Mouse (Mus musculus) monocyte, adult 5-6 weeks (primary cell): Measurements from ENCODE around the gene Pigl. TPM values are rescaled to one million over a fixed set of nuclear protein-coding genes. Genes with fewer than 3 reads are reported as not detected.

Experiments used
- ATAC-seq: fragments of 153-309, 156-312 bp; replicated peaks from 2 replicates; pipeline ENCODE4 v1.8.0; 2017; ENCODE audit warnings: mild to moderate bottlenecking; ENCODE audit not compliant: low TSS enrichment, insufficient number of reproducible peaks, severe bottlenecking, poor library complexity, low FRiP score
- total RNA-seq: library from RNA; stranded (forward); fragments of 200-1000, 200-491, 200-594 nt; gene quantifications from 3 replicates; pipeline ENCODE4 v1.2.3, GENCODE M21; 2017

The Pigl gene
- total RNA-seq, 1 experiment from 2014 or later: 4.7 TPM

DNA sequence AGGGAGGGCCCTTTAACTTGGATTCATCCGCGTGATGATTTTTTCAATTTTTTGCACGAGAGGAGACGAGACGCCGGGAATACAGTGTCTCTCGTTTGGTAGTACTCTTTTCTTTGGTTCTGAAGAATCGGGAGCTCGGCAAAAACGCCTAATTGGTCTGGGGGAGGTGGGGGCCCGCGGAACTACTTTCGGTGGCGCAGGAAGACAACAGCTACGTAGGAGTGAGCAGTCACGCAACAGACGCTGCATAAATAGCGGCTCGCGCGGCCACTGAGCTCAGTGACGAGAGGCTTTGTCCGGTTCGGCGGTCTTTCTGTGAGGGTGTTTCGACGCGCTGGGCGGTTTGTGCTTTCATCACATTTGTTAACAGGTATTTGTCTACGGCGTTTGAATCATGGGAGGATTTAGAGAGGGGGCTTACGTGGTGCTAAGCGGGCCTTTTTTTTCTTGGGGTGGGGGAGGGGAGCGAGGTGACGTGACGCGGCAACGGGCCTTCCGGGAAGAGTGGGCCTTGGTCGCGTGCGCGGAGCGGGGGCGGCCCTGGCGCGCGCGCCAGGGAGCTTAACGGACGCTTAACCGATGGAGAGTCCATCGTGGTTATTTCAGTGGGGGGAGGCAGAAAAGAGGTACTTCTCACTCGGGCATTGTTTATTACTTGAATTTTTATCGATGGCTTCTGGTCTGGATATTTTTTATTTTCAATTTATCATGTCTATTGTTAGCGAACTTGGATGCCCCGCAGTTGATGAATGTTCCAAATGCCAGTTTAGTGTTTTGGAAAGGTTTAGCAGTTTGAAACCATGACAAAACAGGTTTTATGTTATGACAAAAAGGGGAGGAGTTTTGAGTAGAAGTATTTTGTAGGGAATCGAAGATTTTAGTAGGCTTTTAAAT lies 93.2 kb downstream of the Pigl start:
- peak; percentile 65 for ATAC-seq

DNA sequence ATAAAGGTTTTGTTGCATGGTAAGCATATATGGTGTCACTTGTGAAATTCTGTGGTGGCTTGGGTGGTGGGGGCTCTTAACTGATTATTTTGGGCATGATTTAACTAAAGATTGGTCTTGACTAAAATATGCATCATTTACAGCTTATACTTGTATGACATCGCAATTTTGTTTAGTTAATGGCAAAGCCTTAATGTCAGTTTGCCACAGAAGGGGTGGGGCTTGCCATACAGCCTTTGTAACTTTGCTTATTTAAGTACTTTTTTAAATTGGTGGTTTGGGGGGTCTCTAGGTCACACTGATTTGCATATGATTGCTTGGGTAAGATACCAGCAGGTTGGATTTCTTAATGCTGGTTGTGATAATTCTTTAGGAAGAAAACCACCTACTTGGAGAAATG lies 94.9 kb downstream of the Pigl start:
- ATAC-seq: no peak

DNA sequence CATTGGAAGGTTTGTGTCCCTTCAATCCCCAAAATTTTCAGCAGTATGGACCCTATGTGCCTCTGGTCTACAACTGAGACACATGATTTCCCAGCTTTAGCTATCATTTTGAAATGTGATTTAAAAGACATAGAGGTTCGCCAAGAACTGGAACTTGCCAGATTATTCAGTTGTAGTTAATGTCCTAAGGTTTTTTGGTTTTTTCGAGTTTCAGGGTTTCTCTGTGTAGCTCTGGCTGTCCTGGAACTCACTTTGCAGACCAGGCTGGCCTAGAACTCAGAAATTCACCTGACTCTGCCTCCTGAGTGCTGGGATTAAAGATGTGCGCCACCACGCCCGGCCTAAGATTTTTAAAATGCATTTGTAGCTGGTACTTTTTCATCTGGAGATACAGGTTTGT lies 95.4 kb downstream of the Pigl start:
- ATAC-seq: no peak

DNA sequence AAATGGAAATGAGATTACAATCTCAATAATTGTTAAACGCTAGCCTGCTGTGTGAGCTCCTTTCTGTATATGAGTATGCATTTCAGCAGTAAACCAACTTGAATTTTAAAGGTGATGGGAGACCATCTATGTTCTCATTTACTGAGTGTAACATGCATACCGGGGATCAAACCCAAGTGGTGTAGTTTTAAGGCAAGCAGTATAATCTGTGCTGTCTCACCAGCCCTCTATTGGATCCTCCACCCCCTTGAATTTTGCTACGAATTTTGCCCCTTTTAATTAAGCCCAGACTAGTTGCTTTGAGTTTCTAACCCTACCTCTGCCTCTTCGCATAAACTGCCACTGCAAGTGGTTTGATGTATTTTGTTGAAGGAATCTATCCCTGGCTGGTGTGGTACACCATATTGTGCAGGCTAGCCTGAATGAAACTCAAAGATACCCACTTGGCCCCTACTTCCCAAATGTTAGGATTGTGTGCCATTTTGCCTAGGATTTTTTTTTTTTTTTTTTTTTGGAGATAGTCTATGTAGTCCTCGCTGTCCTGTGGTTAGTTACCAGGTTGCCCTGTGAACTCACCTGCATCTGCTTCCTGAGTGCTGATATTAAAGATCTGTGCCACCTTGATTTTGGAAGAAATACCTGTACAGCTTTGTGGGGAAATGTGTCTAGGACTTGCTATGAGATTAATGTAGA lies 96.0 kb downstream of the Pigl start:
- no peak for ATAC-seq

DNA sequence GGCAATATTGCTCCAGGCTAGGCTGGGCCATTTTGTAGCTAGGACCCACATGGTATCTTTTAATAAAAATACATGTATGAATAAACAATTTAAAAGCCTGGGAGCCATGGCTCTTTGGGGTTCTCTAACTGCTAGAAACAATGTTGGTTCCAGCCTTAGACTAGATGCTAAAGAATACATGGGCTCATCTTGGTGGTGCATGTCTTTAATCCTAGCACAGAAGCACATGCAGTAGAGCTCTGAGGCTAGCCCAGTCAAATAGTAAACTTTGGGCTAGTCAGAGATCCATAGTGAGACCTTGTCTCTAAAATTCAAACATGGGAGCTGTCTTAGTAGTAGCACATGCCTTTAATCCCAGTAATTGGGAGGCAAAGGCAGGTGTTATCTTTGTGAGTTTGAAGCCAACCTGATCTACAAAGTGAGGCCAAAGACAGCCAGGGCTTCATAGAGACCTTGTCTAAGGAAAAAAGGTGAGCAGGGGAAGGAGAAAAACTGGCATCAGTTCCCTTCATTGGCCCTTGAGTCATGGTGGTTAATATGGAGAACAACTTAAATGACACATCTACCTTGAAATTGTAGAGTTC lies 96.8 kb downstream of the Pigl start:
- ATAC-seq: no peak

DNA sequence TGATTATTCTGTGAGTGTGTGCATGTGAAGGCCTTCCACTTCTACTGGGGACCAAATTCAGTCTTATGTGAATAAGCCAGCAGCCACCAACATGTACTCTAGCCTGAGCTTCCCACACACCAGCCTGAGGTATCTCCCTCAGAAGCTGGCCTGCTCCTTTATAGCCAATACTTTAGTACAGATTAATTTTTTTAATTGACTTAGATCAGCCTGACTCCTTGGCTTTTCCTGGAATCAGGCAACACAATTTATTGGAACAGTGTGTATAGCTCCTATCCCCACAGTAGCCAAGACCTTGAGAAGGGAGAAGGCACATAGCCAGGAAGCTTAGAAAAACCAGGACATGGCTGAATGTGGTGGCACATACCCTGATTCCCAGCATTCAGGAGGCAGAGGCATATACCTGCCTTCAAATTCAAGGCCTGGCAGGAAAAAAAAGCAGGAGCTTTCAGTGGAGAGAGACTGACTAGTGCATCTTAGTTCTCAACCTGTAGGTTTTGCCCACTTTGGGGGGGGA lies 97.7 kb downstream of the Pigl start:
- ATAC-seq: no peak

DNA sequence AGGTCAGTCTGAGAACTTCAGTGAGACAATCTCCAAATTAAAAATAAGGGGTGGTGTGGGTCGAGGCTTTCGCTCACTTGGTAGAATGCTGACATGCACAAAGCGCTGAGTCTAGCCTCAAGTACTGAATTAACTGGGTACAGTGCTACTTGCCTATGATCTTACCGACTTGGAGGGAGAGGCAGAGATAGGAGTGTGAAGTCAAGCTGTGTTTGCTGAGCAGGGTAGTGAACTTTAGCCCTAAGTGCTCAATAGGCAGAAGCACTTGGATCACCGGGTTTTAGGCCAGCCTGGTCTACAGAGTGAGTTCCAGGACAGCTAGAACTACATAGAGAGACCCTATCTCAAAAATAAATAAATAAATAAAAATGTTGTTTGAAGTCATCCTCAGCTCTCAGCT lies 98.9 kb downstream of the Pigl start:
- ATAC-seq: no peak

DNA sequence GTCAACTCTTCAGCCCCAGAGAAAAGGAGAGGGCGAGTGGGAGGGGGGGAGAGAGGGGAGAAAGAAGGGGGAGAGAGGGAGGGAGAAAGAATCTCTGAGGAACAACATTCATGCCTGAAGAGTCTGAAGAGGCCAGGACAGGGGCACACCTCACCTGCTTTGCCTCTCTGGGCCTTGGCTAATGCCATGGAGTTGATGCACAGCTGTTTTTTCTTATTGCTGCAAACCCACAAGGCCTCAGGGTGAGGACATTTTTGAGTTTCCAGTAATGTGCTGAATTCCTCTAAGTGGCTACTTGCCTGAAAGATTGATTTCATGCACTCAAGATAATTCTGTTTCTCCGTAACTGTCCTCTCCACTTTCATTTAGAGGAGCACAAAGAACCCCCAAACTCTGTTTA lies 99.9 kb downstream of the Pigl start:
- ATAC-seq: no peak

DNA sequence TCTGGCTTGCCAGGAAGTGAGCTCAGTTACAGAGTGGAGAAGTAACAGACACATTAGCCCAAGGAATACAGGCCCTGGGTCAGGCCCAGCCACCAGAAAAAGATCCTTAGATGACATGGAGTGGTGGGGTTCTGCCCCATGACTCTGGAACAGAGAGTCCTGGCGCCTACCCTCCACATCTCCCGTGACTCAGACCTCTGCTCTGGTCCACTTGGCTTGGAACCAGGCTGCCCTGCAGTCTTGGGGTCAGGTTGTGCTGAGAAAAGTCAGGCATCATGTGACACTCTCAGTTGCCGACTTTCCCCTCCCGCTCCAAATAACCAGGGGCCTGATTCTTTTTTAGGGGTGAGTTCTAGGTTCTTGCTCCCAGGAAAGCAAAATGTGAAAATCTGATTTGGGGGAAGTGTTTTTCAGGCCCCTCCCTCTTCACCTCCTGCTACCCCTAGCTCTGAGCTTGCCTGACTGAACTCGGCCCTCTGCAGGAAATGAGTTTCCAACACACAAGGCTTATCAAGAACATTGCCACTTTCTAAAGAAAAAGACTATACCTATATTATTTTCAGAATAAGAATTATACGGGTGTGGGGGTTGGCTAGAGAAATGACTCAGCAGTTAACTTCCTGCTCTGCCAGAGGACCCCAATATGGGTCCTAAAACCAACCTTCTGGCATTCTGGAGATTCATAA lies 100.8 kb downstream of the Pigl start:
- ATAC-seq: no peak

DNA sequence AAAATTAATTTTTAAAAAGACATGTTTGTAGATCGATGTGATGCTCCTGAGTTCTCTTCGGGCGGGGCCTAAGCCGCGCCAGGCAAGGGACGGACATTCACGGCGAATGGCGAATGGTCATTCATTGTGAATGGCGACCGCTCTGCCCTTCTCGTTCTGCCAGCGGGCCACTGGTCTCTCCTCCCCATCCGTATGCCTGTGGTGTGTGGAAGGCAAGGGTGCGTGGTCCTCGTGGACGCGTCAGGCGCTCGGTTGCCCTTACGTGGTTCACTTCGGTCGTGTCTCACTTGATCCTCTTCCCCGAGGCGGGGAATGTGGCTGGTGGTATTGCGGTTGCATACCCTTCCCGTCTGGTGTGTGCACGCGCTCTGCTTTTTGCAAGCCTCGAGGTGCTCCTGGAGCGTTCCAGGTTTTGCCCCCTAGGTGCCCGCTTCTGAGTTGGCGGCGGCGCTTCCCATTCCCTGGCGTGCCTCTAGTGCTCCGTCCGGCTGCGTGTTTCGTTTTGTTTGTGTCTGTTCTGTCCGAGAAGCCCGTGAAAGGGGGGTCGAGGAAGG lies 102.3 kb downstream of the Pigl start:
- ATAC-seq: peak; percentile 58

DNA sequence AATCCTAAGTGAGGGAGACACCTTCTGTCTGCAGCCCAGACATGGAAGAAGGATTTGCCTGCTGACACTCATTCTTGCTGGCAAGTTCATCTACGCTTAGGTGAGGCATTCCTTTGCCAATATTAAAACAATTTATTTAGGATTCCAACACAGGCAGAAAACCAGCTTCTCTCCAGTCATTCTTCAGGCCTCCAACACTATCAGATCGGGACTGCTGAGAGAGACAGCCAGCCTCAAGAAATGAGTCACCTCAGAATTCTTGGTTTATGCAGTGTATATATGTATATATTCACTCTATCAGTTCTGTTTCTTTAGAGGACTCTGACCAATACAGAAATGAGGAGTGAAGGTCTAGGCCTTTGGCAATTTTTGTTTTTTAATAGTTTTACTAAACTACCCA lies 105.3 kb downstream of the Pigl start:
- ATAC-seq: no peak

Other genes with a start within 250 kb of the Pigl start
- gene Adora2b, start 209.5 kb upstream of the Pigl start, total RNA-seq: 3.2 to 12.4 TPM (median 7.9 TPM) in 3 replicates
- gene Zswim7, start 177.1 kb upstream of the Pigl start, total RNA-seq: 4.8 to 6.3 TPM (median 5.8 TPM) in 3 replicates
- 19.5 to 26.1 TPM (median 24.7 TPM) in 3 replicates for gene Ttc19, start 177.0 kb upstream of the Pigl start, total RNA-seq
- gene Ncor1, start 81 bp downstream of the Pigl start, total RNA-seq: 267 to 440 TPM (median 292 TPM) in 3 replicates
- 6.1 to 14.6 TPM in 2 of 3 replicates, not detected in the other for gene Cenpv, start 80.8 kb downstream of the Pigl start, total RNA-seq
- gene Ubb, start 92.7 kb downstream of the Pigl start, total RNA-seq: 1,289 to 1,782 TPM (median 1,376 TPM) in 3 replicates
- gene Trpv2, start 116.0 kb downstream of the Pigl start, total RNA-seq: 33.3 to 61.4 TPM (median 38.2 TPM) in 3 replicates
- gene Lrrc75a, start 190.1 kb downstream of the Pigl start, total RNA-seq: 1.3 to 6.4 TPM (median 4.1 TPM) in 3 replicates
- 11.6 to 45.4 TPM (median 31.4 TPM) in 3 replicates for gene Mmgt2, start 190.2 kb downstream of the Pigl start, total RNA-seq